Mouse (Mus musculus): ENCODE measurements around the gene Ttc32.
"Not testable (repeated sequence)": the region's sequence is repeated elsewhere in the genome, so short reads cannot be mapped to it uniquely, and the experiment has no call there.

The Ttc32 gene

DNA sequence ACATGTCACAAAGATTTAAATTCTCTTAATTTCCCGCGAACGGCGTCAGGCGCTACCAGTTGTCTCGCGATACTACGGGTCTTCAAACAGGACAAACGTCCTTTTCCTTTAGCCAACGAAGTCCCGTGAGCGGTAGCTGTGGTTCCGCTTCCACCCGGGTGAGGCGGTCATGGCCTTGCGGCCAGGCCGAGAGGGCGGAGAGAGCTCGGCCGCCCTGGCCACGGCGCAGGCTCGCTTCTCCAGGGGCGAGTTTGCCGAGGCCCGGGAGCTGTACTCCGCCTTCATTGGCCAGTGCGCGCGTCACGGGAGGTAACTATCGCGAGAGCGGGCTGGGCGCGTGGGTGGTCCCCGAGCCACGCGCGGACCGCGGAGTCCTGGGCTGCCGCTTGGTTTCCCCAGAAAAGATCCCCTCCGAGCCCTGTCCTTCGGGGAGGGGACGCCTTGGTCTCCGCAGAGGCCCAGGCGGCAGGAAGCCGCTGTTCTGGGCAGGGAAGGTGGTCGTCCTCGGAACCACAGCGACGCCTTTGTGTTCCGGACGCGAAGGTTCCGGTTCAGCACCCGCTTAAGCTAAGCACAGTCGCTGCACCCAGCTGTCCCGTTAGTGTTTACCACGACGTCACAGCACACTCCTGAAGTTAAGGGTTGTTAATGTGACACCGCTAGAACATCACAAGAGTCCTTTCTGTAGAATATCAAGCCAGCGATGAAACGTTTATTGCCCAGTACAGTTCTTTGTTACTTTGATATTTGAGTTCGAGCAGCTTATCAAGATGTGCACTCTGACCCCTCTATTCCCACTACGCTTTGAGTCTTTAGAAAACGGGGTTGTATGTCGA lies at the start of gene Ttc32:
Gene Ttc32, plus strand, starts transcription at position 110 of the 836 bp plus-strand sequence.
- peak; percentile 69 for DNase-seq (ENCODE audit: low read depth, low spot score)

DNA sequence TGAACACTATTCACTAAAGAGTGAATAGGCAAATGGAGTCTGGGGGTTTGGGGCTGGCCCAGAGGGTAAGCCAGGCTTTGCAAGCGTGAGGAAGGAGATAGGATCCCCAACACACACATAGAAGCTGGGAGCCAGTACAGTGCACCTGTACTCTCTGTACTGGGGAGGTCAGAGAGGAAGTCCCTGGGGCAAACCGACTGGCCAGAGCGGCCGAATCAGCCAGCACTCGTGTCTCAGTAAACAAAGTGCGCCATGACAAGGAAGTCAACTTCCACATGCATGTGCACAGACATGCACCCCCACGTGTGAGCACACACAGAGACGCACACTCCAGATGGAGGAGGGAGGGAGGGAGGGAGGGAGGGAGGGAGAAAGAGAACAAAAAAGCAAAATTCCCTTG lies 36.6 kb upstream of the Ttc32 start:
- DNase-seq (ENCODE audit: low read depth, low spot score), result no peak

DNA sequence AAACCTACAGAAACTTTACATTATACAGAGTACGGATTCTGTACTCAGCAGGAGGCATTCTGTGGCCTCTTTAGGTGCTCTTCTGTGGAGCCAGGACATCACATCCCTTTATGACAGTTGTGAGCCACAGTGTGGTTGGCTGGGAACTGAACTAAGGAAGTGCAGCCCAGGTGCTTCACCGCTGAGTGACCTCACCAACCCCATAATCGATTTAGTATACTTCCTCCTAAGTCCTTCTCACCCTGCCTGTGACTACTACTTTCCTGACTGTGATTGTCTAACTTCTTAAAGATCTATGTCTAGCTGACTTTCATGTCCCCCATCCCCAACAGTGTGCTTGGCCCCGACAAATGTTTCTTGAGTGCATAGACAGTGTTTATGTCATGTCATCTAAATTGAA lies 31.5 kb upstream of the Ttc32 start:
- no peak for DNase-seq (ENCODE audit: low read depth, low spot score)

DNA sequence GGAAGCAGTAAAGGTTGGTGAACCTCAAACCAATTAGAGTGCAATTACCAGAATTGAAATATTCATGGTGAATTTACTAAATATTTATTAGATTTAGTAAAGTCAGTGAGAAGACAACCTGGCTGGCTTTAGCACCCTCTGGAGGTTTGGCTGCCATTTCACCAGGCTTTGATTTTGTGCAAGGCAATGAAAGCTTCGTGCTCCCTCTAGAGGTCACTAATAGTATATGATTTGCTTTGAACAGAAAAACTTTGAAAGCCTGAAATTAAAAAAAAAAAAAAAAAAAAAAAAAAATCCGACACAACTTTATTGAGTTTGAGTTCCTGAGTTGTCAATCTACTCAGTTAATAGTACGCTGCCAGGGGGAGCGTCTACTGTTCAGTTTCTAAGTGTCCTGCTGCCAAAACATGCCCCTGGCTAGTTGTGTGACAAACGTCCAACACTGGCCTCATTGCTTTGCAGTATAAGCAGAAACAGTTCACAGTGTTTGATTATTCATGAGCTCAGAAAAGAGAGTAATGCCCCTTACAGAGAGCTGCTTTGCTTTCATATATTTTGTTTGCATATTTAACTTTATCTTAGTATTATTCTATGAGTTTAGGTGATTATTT lies 27.7 kb upstream of the Ttc32 start:
- DNase-seq (ENCODE audit: low read depth, low spot score), result peak; percentile 39

DNA sequence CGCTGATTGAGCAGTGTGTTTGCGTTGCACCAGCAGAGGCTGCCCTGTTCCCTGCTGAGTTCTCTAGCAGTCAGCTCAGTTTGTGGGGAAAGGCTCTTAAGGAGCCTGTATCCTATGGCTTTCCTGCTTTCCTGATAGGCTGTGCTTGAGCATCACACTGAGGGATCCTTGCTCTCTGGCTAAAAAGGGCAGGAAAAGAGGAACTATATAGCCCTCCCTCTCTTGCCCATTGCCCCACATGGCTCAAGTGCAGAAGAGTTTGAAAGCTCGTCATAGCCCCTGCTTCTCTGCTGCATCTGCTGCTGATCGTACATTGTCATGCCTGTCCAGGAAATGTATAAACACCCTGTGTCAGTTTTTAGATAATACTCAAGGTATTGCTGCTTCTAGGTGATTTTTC lies 22.7 kb upstream of the Ttc32 start:
- DNase-seq (ENCODE audit: low read depth, low spot score), result no peak

DNA sequence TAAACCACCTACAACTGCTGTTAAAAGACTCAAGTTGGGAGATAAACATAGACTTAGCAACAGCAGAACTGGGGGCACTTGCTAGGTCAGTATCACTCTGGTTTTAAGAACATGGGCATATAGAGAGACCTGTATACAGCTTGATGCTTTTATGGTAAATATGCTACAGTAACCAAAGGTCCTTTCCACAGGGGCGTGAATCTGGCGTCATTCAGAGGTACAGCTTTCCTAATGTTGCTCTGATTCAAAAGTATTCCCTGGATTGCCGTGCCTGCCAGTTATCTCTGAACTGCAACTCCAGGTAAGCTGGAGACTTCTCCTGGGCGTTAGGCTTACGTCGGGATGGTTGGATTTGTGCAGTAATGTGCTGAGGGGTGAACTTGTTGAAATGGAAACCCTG lies 22.0 kb upstream of the Ttc32 start:
- DNase-seq (ENCODE audit: low read depth, low spot score), result no peak

DNA sequence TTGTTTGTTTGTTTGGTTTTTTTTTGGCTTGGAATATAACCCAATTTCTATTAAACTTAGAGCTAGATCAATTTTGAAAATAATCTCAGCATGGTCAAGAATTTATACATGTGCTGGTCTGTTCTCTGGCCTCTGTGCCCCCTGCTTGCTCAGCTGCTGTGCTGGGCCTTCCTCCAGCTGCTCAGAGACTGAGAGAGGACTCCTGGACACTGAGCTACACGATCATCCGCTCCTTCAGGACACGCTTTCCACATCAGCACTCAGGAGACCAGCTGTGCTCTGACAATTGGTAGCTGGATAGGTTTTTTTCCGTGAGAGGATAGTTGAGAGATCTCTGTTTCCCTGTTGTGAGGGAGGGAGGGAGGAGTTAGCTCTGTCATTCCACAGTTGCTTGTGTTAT lies 19.5 kb upstream of the Ttc32 start:
- DNase-seq (ENCODE audit: low read depth, low spot score), result no peak

DNA sequence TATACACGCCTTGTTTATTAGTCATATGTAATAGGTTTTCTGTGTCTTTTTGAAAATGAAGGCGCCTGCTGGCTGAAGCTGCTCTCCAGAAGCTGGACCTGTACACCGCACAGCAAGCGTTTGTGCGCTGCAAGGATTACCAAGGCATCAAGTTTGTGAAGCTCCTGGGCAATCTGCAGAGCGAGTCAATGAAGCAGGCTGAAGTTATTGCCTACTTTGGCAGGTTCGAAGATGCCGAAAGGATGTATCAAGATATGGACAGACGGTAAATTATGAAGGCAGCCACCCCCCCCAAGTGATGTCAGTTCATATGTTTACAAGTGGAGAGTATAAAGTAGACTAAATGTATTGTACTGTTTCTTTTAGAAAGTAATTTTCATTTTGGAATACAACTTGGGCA lies 13.4 kb upstream of the Ttc32 start:
- DNase-seq (ENCODE audit: low read depth, low spot score), result no peak

DNA sequence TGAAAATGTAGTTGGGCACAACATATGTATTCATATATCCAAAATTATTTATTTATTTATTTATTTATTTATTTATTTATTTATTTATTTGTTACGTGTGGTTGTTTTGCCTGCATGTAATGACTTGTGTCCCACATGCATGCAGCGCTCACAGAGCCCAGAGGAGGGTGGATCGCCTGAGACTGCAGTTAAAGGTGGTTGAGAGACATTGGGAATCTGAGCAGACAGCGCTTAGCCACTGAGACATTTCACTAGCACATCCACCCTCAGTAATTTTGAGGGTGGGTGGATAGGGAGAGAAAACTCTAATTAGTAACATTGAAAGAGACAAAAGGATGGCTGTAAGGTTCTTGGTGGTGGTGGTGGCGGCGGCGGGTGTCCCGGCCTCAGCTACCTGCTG lies 9.4 kb upstream of the Ttc32 start:
- no peak for DNase-seq (ENCODE audit: low read depth, low spot score)

DNA sequence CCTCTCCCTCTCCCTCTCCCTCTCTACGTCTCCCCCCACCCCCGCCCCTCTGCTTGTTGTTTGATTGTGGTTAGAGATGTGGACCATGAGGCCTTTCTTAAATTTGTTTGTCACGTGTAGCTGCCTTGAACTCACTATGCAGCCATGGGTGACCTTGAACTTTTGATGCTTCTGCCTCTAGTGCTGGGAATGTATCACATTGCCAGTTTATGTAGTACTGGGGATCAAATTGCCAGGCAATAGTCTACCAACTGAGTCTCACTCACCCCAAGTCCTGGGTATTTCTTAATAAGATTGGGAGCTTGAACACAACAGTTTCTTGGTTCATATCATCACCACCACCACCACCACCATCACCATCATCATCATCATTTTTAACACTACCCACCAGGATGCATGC lies 8.8 kb upstream of the Ttc32 start:
- DNase-seq (ENCODE audit: low read depth, low spot score), result no peak

DNA sequence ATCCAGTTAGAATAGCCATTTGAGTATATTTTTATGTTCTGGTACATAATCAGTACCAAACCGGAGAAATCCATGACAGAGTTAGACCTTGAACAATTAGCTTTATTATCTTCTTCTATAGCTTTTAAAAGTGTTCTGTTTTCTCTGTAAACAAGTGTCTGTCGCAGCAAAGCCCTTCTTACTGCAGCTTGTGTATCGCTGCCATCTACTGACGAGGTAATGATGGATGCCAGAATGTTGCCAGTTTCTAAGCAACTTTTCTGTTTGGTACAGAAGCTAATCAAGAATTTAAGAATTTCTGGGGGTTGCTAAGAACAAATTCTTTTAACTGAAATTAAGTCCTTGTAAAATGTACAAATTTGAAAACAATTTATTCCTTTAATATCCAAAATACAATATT lies 6.8 kb upstream of the Ttc32 start:
- no peak for DNase-seq (ENCODE audit: low read depth, low spot score)

DNA sequence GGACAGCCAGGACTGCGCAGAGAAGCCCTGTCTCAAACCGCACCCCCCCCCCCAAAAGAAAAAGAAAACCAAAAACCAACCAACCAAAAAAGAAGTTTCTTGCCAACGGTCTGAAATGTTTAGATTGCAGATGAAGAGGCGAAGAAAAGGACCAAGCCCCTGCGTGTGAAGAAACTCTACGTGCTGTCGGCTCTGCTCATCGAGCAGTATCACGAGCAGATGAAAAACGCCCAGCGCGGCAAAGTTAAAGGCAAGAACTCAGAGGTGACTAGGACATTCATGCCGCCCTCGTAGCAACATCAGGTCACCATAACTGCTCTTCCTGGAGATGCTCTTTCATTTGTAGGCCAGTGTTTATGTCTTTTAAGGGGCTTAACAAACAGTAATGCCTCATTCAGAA lies 5.7 kb upstream of the Ttc32 start:
- DNase-seq (ENCODE audit: low read depth, low spot score), result no peak

DNA sequence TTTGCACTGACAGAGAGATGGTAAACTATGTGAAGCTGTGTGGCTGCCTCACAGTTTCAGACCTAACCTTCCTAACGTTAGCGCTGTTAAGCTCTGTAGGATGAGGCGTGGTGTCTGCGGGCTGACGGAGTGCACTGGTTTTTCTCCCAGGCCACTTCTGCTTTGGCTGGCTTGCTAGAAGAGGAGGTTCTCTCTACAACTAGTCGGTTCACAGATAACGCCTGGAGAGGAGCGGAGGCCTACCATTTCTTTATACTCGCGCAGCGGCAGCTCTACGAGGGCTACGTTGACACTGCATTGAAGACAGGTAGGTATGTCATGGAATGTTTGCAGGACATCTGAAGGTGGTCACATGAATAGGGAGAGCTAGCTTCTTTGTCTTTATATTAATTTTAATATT lies 5.1 kb upstream of the Ttc32 start:
- no peak for DNase-seq (ENCODE audit: low read depth, low spot score)

DNA sequence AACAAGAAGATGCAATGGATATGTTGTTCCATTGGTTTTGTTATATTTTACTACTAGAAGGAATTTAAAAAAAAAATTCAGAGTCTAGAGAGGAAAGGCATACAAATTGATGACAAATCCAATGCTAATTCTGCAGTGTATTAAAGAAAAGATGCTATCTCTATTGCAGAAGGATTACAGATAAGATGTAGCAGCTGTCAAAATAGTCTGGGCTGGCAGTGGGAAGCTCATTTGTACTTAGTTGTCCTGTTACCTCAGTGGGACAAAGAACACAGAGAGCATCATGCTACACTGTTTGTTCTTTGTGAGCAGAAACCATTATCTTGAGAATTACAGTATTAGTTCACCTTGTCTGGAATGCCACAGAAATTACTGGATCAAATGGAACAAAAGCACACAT lies 3.0 kb upstream of the Ttc32 start:
- no peak for DNase-seq (ENCODE audit: low read depth, low spot score)

DNA sequence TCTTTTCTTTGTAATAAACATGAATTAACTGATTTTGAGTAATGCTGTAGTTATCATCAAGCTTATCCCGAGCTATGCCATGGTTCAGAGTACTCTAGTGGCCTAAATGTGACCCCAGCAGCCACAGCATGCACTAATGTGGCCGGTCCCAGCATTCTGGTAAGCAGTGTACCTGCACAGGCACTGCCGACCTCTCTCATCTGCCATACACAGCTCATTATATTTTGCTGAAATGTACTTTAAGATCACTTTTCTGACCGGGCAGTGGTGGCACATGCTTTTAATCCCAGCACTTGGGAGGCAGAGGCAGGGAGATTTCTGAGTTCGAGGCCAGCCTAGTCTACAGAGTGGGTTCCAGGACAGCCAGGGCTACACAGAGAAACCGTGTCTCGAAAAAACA lies 981 bp upstream of the Ttc32 start:
- DNase-seq (ENCODE audit: low read depth, low spot score), result not testable (repeated sequence)

DNA sequence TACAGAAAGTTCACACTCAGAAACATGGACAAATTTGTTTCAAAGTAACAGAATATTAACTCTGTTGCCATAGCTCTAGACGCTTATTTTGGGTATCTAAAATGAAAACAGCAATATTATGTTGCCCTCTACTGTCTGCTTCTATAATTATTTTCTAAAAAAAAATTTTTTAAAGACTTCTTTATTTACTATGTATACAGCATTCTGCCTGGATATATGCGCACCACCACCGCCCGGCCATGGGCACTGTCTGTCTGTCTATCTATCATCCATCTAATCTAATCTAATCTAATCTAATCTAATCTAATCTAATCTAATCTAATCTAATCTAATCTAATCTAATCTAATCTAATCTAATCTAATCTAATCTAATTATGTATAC lies 300 bp upstream of the Ttc32 start:
- no peak for DNase-seq (ENCODE audit: low read depth, low spot score)

DNA sequence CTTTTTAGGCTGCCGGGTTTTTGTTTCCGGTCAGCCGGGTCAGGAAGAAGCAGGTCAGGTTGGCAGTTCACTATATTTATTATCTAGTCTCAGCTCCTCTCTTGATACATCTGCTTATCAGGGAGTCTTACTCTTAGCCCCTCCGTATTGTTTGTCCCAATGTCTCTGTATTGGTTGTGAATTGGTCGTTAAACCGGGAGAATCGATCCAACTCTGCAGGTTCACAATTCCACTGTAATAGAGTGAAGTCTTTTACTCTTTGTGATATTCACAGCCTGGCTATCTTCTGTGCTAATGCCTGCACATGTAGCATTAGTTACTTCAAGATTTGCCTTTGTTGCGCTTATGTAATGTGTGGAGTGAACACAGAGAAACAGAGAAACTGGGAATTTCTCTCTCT lies 1.4 kb downstream of the Ttc32 start:
- DNase-seq (ENCODE audit: low read depth, low spot score), result no peak

DNA sequence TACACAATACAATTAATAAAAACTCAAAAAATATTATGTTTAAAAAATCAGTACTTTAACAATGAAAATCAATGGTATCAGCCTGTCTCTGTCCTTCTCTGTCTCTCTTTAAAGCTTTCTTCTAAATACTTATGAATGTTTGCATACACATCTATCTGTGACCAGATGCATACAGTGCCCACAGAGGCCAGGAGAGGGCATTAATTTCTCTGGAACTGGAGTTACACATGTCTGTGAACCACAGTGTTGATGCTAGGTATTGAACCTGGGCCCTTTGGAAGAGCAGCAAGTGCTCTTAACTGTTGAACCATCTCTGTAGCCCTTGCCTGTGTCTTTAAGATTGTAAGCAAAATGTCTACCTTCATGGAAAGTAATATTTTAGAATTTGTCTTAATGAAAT lies 3.3 kb downstream of the Ttc32 start:
- DNase-seq (ENCODE audit: low read depth, low spot score), result no peak

DNA sequence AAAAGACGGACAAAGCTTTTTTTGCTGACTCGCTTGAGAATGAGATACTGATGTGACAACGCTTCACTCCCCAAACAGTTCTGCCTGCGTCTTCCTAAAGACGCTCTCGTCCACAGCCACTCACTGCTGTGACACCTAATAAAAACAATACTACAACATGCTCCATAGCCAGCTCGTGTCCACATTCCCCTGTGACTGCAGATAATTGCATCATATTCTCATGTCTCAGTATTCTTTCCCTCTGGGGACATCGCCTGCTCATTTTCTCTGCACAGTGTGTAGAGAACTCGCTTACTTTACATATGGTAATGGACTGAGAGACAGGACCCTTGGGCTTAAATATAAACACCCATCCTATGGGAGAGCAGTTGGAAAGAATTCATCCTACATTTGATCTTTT lies 6.6 kb downstream of the Ttc32 start:
- DNase-seq (ENCODE audit: low read depth, low spot score), result no peak

DNA sequence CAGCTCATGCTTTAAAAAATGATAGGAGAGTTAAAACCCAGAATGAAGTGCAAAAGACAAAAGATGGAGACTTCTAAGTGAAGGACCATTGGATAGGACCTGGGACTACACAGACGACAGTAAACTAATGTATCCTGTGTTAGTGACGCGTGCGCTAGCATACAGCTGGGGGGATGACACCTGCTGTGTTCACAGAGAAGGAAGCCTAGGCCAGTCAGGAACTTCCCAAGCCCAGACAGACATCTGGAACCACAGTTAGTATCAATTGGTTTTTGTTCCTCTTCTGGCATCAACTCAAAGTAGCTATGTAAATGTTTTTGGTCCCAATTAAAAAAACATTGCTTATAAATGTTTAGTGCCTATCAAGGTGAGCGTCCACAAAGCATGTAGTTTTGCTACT lies 10.4 kb downstream of the Ttc32 start:
- no peak for DNase-seq (ENCODE audit: low read depth, low spot score)

DNA sequence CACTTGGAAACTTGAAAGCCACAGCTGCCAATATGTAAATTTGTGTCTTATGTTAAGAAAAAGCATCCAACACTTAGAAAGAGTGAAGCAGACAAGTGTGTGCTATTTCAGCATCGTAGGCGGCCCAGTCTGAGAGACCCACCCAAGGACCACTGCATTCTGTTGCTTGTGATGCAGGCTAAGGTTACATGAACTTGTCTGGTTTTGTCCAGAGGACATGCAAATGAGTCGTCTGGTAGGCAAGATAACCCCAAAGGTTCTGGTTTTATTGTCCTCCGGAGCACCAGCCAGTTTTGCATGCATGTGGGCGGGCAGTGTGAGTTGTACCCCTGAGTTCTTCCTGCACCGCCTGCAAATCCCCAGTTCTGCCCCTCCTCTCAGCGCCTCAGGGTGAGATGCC lies 10.9 kb downstream of the Ttc32 start:
- DNase-seq (ENCODE audit: low read depth, low spot score), result no peak

DNA sequence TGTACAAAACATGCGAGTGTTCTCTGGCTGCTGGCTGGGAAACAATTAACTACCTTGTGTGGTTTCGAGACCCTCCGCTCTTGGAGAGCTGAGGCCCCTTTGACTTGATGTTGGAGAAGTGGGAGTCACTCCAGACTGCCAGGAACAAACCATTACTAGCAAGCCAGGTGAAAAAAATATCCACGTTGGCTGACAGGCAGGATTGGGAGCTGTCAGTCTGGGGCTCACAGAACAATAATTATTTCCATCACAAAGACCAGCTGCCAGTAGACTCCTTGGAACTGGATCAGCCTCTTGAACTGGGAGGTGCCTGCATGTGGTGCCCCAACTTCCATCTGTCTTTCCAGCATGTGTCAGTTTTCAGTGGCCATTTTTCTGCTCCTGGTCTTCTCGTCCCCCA lies 12.5 kb downstream of the Ttc32 start:
- no peak for DNase-seq (ENCODE audit: low read depth, low spot score)

DNA sequence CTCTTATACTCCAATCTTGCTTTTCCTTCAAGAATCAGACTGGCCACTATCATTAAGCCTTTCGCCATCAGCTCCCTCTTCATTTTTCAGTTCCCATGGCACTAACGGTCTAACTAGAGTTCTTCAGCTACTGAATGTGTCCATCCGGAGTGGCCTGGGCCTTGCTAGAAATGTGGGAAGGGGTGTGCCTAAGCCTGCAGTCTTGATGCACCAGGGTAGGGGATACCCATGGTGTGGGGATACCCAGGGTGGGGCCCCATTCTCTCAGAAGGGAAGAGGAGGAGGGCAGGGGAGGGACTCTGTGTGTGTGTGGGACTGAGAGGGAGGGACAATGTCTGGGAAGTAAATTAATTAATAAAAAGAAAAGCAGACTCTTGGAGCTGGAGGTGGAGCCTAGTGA lies 13.0 kb downstream of the Ttc32 start:
- DNase-seq (ENCODE audit: low read depth, low spot score), result no peak

DNA sequence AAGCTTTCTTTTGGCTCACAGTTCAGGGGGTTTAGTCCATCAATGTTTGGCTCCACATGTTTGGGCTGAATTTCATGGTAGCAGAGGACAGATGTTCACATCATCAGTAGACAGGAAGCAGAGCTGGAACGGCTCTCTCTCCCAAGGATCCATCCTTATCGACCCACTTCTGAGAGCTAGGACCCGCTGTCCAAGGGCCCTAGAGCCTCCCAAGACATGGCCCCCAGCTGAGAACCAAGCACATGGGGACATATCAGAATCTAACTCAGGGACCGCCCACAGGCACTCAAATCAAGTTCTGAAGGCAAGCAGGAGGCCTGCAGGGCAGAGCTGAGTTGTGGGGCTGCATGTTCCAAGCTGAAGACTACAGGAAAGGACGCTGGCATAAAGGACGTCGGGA lies 14.9 kb downstream of the Ttc32 start:
- DNase-seq (ENCODE audit: low read depth, low spot score), result no peak

Data from retina, adult 2 months (tissue).